Mouse (Mus musculus): Measurements from ENCODE around the gene Gm47841.

GRCm38 (mm10) chr15:101092121-101092828, 45.1 kb upstream of the Gm47841 start:
- TF ChIP-seq GATA1 (IDR thresholded peaks at IDR 0.05; ENCODE audit: low read length) (no peak), TAL1 (IDR thresholded peaks at IDR 0.05; ENCODE audit: low read length) (no peak)
